Mouse (Mus musculus) thymus, adult 2 months (tissue): ENCODE measurements around the gene Oca2.

Experiments used
- CTCF ChIP-seq: fragments of 200-500 bp; IDR thresholded peaks from 2 replicates; pipeline ENCODE4 v1.5.1; 2012; ENCODE audit warnings: mild to moderate bottlenecking, control low read depth, low read length, moderate library complexity, borderline replicate concordance; ENCODE audit not compliant: control insufficient read depth, poor library complexity, insufficient read depth; ENCODE audit errors: extremely low read depth
- POLR2A ChIP-seq: fragments of 200-500 bp; IDR thresholded peaks from 2 replicates; pipeline ENCODE4 v1.6.1; 2012; ENCODE audit warnings: mild to moderate bottlenecking, low read length, control low read depth, moderate library complexity; ENCODE audit not compliant: control insufficient read depth, poor library complexity, insufficient read depth; ENCODE audit errors: extremely low read depth

DNA sequence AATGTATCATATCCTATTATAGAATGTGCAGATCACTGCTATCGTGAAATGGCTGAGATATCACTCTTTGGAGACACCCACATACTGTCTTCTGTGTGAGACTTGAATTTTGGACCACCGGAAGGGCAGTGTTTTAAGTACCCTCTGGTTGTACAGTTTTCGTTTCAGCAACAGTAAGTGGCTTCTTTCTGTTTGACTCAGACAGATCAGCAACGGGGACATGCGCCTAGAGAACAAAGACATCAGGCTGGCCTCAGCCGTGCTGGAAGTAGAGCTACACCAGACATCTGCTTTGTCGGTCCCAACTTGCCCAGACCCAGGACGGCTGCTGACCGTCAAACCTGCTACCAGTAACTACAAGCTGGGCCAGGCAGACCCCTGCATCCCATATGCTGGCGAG lies 15.0 kb downstream of the Oca2 start:
- no peak for TF ChIP-seq POLR2A
- no peak for TF ChIP-seq CTCF
